Mouse (Mus musculus) hematopoietic stem cell, adult 5-6 weeks (primary cell): Measurements from ENCODE around the gene 9430015G10Rik. TPM values are rescaled to one million over a fixed set of nuclear protein-coding genes. Genes with fewer than 3 reads are reported as not detected.
"Not testable (repeated sequence)": the region's sequence is repeated elsewhere in the genome, so short reads cannot be mapped to it uniquely, and the experiment has no call there.

ENCODE experiments used
- ATAC-seq, 2 experiments: fragments of 125-278 bp in 1 of 2; replicated peaks in 1 of 2; 2 replicates each; pipeline ENCODE4 v1.8.0; 2016 to 2017; ENCODE audit warnings: inconsistent platforms in 2 of 2, mild to moderate bottlenecking in 2 of 2, moderate number of reproducible peaks in 2 of 2, low read depth in 1 of 2, moderate TSS enrichment in 1 of 2; ENCODE audit not compliant: low FRiP score in 2 of 2, poor library complexity in 2 of 2, severe bottlenecking in 2 of 2, insufficient read depth in 1 of 2, low TSS enrichment in 1 of 2
- total RNA-seq: library from RNA; stranded (forward); fragments of 172-1452, 232-1000 nt; gene quantifications from 2 replicates; pipeline ENCODE4 v1.2.3, GENCODE M21; 2017

The 9430015G10Rik gene
- total RNA-seq, 1 experiment from 2014 or later: 42.8 TPM

DNA sequence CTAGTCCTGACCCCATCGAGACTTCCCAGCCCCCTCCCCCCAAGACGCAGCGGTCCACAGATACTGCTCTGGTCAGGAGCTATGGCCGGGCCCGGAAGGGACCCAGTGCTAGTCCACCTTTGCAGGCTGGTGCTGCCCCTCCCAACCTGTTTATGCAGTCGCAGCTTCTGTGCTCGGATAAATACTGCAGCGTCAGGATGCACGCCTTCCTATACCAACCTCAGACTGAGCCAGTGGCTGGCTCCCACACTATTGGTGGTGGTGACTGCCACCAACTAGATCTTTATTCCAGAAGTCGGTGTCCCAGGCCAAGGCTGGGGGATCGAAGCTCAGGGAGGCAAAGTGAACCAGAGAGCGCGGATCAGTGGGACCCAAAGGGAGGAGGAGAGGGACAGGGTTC lies 25.3 kb downstream of the 9430015G10Rik start:
- no peak for ATAC-seq

DNA sequence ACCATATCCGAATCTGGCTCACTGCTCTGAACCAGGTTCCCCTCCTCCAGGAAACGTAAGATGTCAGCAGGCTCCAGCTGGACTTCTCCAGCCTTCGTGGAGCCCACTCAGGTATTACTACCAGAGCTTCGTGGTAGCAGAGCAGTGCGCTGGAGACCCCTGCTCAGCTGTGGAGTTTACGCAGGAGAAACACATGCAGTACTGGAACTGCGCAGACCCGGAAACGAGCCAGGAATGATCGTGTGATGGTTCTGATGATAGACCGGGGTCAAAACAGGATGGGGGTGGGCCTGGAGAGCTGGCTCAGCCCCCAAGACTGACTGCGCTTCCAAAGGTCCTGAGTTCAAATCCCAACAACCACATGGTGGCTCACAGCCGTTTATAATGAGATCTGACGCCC lies 26.0 kb downstream of the 9430015G10Rik start:
- no peak for ATAC-seq

DNA sequence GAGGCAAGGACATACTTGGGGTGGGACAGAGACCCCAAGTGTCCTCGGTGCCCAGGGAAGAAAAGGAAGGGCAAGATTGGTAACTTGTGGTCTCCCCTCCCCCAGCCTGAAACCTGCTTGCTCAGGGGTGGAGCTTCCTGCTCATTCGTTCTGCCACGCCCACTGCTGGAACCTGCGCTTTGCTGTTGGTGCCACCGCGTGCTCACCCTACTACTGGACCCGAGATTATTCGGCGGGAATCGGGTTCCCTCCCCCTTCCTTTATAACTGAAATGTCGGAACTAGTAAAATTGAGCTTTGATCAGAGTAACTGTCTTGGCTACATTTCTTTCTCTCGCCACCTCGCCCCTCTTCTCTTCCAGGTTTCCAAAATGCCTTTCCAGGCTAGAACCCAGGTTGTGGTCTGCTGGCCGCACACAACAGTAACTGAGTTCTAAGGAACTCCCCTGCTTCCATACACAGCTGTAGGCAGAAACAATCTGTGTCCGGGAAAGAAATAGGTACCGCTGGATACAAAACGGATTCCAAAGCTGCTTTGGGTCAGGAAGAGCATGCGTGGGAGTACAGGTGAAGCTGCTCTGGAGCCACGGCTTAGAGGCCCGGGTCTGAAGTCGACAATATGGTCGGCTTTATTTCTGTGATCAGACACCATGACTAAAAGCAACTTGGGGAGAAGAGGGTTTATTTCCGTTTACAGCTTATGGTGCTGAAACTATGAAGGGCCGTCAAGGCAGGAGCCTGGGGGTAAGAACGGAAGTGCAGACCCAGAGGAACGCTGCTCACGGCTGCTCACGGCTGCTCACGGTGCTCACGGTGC lies 26.7 kb downstream of the 9430015G10Rik start:
- ATAC-seq: no peak

DNA sequence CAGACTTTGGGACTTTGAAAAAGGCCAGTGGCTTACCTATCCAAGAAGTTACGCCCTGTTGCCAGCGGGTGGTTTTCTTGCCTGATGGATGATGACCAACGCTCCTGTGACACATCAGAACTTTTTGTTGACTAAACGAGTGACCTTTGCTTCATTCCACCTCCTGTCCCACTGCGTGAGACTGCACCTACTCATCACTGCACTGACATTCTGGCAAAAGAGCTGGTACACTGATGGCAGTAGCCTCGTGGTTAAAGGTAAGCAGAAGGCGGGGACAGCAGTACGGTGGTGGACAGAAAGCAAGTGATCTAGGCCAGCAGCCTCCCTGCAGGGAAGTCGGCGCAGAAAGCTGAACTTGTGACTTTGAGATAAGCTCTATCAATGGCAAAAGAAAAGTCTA lies 41.1 kb downstream of the 9430015G10Rik start:
- not testable (repeated sequence) for ATAC-seq

DNA sequence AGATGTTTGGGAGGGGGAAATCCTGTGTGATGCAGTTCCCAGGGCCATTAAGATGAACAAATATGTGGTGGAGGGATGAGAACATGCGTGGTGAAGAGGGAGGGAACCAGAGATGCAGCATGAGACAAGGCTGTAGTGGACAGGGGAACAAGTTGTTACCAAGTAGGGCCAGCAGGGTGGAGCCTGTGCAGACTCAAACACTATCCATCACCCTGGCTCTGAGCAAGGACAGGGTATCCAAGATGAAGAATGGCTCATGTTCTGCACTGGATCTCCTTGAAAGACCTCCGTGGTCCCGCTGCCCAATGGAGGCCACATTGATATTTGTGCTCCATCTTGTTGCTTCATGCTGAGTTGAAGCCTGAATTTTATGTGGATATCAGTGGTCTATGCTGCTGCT lies 45.0 kb downstream of the 9430015G10Rik start:
- ATAC-seq: no peak

DNA sequence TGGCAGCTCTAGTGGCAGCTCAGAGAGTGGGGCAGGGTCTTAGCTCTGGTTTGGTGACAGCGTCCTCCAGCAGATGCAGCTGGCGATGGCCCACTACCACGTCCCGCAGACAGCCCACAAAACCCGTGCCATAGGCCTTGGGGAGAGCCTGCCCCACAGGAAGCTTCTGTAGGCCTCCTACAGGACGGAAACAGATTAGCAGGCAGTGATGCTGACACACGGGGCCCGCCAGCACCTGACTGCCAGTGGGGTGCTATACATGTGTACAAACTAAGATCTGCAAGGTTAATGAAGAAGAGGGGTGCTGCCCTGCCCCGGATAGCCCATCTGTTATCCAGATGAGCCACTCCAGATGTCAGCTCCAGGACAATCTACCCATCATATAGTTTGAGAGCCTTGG lies 56.7 kb downstream of the 9430015G10Rik start:
- ATAC-seq: peak; percentile 47 to 52; a peak in 3 of 4 replicates

DNA sequence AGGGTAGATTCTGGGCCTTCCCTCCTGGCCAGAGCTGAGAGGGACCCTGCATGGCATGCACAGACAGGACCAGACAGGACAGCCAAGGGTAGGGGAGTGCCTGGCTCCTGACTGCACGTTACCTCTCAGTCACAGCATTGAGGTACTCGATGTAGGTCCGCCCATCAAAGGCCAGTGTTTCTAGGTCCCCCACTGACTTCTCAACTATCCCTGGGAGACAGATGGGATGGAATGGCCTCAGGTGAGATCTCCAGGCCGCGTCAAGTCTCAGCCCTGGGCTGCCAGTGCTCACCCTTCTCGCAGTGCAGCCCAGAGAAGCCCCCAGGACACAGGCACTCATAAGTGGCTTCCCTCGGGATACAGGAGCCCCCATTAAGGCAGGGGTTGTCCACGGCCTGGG lies 58.8 kb downstream of the 9430015G10Rik start:
- no peak for ATAC-seq

DNA sequence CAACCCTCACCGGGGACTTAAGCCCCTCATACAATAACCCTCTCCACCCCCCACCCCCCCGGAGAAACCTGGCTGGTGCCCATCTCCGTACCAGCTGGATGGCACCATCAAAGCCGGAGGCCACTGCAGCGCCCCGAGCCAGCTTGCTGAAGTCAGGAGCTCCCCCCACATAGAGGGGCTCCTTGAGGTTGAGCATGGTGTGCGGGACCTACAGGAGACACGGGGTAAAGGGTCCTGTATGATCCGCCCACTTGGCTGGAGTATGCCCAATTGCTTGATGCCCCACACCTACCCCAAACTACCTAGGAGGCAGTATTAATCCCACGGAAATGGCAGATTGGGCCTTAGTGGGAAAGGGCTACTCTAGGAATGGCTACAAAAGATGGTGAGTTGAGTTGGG lies 59.3 kb downstream of the 9430015G10Rik start:
- ATAC-seq: no peak

DNA sequence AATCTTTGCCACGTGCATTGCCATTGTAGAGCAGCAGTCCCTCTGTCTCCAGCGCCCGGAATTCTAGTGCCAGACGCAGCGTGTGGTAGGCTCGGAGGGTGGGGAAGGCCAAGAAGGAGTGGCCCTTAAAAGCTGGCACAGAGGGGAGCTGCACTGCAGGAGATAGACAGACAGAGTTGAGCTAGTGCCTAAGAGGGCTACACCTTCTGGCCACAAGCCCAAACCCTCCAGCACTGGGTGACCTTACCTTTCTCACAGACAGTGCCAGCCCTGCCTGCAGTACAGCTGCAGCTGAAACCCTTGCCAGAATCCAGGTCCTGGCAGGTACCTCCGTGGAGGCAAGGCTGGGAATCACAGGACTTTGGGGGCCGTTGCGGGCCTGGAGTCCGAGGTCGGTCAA lies 62.0 kb downstream of the 9430015G10Rik start:
- no peak for ATAC-seq

Other genes starting within 250 kb of the 9430015G10Rik start
- 0.45 and 0.75 TPM in 2 replicates for gene Tas1r3, start 246.6 kb upstream of the 9430015G10Rik start, total RNA-seq
- gene Cptp, start 240.5 kb upstream of the 9430015G10Rik start, total RNA-seq: 7.3 and 8.5 TPM in 2 replicates
- gene Ints11, start 240.4 kb upstream of the 9430015G10Rik start, total RNA-seq: 22.6 and 24.8 TPM in 2 replicates
- 23.3 and 26.5 TPM in 2 replicates for gene Pusl1, start 218.2 kb upstream of the 9430015G10Rik start, total RNA-seq
- 3.7 and 13.8 TPM in 2 replicates for gene Acap3, start 218.2 kb upstream of the 9430015G10Rik start, total RNA-seq
- gene Ube2j2, start 166.2 kb upstream of the 9430015G10Rik start, total RNA-seq: 80.7 and 104 TPM in 2 replicates
- gene C1qtnf12, start 147.7 kb upstream of the 9430015G10Rik start, total RNA-seq: 12.1 and 36.7 TPM in 2 replicates
- 8.6 and 11.8 TPM in 2 replicates for gene B3galt6, start 117.3 kb upstream of the 9430015G10Rik start, total RNA-seq
- 151 and 176 TPM in 2 replicates for gene Sdf4, start 117.1 kb upstream of the 9430015G10Rik start, total RNA-seq
- 2.3 and 6.6 TPM in 2 replicates for gene Tnfrsf4, start 96.1 kb upstream of the 9430015G10Rik start, total RNA-seq
- gene Tnfrsf18, start 83.8 kb upstream of the 9430015G10Rik start, total RNA-seq: 14.5 and 33.5 TPM in 2 replicates
- gene Ttll10, start 50.6 kb upstream of the 9430015G10Rik start, total RNA-seq: 1.3 TPM in 1 of 2 replicates, not detected in the other
- not detected in 2 replicates for gene Rnf223, start 20.5 kb downstream of the 9430015G10Rik start, total RNA-seq
- 2.1 and 5.2 TPM in 2 replicates for gene Agrn, start 87.5 kb downstream of the 9430015G10Rik start, total RNA-seq
- 4.3 and 6.7 TPM in 2 replicates for gene Isg15, start 90.8 kb downstream of the 9430015G10Rik start, total RNA-seq
- 1.9 and 2.6 TPM in 2 replicates for gene AW011738, start 93.3 kb downstream of the 9430015G10Rik start, total RNA-seq
- gene Perm1, start 105.9 kb downstream of the 9430015G10Rik start, total RNA-seq: not detected in 2 replicates
- 19.0 and 29.3 TPM in 2 replicates for gene Plekhn1, start 124.9 kb downstream of the 9430015G10Rik start, total RNA-seq
- 125 and 131 TPM in 2 replicates for gene Noc2l, start 126.0 kb downstream of the 9430015G10Rik start, total RNA-seq
- 0.30 and 0.63 TPM in 2 replicates for gene Samd11, start 145.7 kb downstream of the 9430015G10Rik start, total RNA-seq
- gene Vmn2r-ps159, start 221.1 kb downstream of the 9430015G10Rik start, total RNA-seq: not detected in 2 replicates